Mouse (Mus musculus) midbrain, embryonic 16.5 days (tissue): ENCODE results near the gene Rps27rt. TPM values are rescaled to one million over a fixed set of nuclear protein-coding genes. Genes with fewer than 3 reads are reported as not detected.
"Not testable (repeated sequence)": the region's sequence is repeated elsewhere in the genome, so short reads cannot be mapped to it uniquely, and the experiment has no call there.

ENCODE experiments used
- ATAC-seq: fragments of 200-750 bp; cut with Nextera tagmentation; 2 replicates; pipeline ENCODE4 v1.8.0; 2017; ENCODE audit warnings: moderate TSS enrichment
- H3K27ac ChIP-seq: fragments of 300-500 bp; sonication (generic); 2 replicates; pipeline ENCODE4 v1.5.1; 2014; ENCODE audit warnings: mild to moderate bottlenecking, low read length, mixed read lengths
- H3K27me3 ChIP-seq: fragments of 300-500 bp; sonication (generic); 2 replicates; pipeline ENCODE4 v1.6.1; 2014; ENCODE audit warnings: low read depth, low read length, mixed read lengths; ENCODE audit not compliant: control insufficient read depth, insufficient read depth
- H3K36me3 ChIP-seq: fragments of 300-500 bp; sonication (generic); 2 replicates; pipeline ENCODE4 v1.6.1; 2014; ENCODE audit warnings: mild to moderate bottlenecking, low read length, moderate library complexity, mixed read lengths; ENCODE audit not compliant: control insufficient read depth, insufficient read depth
- H3K4me1 ChIP-seq: fragments of 300-500 bp; sonication (generic); 2 replicates; pipeline ENCODE4 v1.6.1; 2014; ENCODE audit warnings: mild to moderate bottlenecking, low read length, mixed read lengths; ENCODE audit not compliant: control insufficient read depth, insufficient read depth
- H3K4me2 ChIP-seq: fragments of 300-500 bp; sonication (generic); 2 replicates; pipeline ENCODE4 v1.6.1; 2014; ENCODE audit warnings: mild to moderate bottlenecking, low read length, mixed read lengths
- H3K4me3 ChIP-seq: fragments of 300-500 bp; sonication (generic); 2 replicates; pipeline ENCODE4 v1.5.1; 2014; ENCODE audit warnings: low read depth, mild to moderate bottlenecking, low read length, moderate library complexity, mixed read lengths
- H3K9ac ChIP-seq: fragments of 300-500 bp; sonication (generic); 2 replicates; pipeline ENCODE4 v1.6.1; 2014; ENCODE audit warnings: low read depth, low read length, mixed read lengths
- H3K9me3 ChIP-seq: fragments of 300-500 bp; sonication (generic); replicated peaks from 2 replicates; pipeline ENCODE4 v1.6.1; 2014; ENCODE audit warnings: mild to moderate bottlenecking, low read length, mixed read lengths; ENCODE audit not compliant: control insufficient read depth, poor library complexity, severe bottlenecking
- WGBS: fragments of 180-500 bp; shearing (Covaris S2); extraction: QIAGEN DNeasy Blood & Tissue Kit; methylation state at CpG from one replicate; pipeline ENCODE4 v1.1.7; 2014; 5-methylcytosine and 5-hydroxymethylcytosine counted together
- polyA plus RNA-seq: library from polyadenylated mRNA; unstranded; fragments of >200 nt; fragmentation: Nextera tagmentation; extraction: Ambion mirVana; gene quantifications from 2 replicates; pipeline ENCODE4 v1.2.1, GENCODE M21; 2015

The Rps27rt gene
- polyA plus RNA-seq, 1 experiment from 2014 or later = 103 TPM

DNA sequence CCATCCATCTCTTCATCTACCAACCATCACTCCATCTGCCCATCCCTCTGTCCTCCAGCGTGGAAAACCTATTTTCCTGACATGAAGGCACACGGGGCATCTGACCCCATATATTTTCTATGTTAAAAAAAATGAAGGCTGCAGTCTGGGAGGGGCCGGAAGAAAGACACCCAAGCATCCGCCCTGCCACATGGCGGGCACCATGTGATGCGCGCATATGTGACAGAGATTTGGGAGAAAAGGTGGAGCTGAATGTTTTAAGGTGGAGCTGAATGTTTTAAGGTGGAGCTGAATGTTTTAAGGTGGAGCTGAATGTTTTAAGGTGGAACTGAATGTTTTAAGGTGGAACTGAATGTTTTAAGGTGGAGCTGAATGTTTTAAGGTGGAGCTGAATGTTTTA is 16.3 kb downstream of the Rps27rt start:
- not testable (repeated sequence) for H3K36me3 ChIP-seq, H3K4me2 ChIP-seq, H3K4me3 ChIP-seq, H3K4me1 ChIP-seq, H3K9me3 ChIP-seq, H3K27me3 ChIP-seq, ATAC-seq, H3K9ac ChIP-seq, H3K27ac ChIP-seq
- WGBS = 87% methylated on average over 7 of the region's 7 CpGs

DNA sequence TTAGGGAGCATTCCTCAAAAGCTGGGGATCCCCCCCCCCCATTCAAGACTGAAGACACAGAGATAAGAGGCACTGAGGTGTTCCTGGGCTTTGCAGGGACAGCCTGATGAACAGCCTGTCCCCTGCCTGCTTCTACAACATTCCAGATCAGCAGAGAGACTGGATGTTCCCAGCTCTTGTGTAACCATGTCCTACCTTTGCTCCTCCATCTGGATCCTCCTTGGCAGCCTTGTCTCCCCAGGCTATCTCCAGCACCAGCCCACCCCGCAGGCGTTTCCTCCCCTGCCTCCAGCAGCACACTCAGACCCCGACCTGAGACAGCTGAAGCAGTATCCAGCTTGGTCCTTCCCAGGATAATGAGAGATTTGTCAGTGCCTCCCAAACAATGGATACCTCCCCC is 18.4 kb downstream of the Rps27rt start:
- H3K27ac ChIP-seq = no peak overlapping the region
- H3K4me1 ChIP-seq = no peaks in the 10 kb centered on the region
- 72% methylated on average over 3 of the region's 3 CpGs for whole genome bisulfite sequencing
- H3K36me3 ChIP-seq = no peaks in the 10 kb centered on the region
- H3K9me3 ChIP-seq = 0 out of 2 replicates have a peak, but pooled peaks cover 3% of the 10 kb centered on the region
- no peaks in the 10 kb centered on the region for H3K27me3 ChIP-seq
- no peak overlapping the region for H3K9ac ChIP-seq
- ATAC-seq = no peak
- no peak overlapping the region for H3K4me2 ChIP-seq
- no peak overlapping the region for H3K4me3 ChIP-seq

DNA sequence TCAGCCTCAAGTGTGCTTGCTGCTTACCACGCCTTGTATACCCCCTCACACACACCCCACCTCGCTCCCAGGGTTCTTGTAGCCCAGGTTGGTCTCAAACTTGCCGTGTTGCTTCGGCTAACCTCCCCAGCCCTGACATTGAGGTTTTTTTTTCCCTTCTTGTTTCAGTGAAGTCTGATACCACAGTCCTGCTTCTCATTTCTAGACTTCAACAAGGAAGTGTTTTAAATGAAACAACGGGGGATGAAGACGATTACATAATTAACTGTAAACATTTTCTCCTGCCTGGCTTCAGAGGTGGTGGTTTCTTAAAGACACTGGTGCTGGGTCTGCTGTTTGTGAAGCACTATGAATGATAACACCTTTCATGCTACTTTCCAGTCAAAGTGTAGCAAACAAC is 21.7 kb downstream of the Rps27rt start:
- Histone ChIP-seq H3K27me3 (no peaks in the 10 kb centered on the region), H3K4me1 (no peaks in the 10 kb centered on the region), H3K9me3 (0 out of 2 replicates have a peak, but pooled peaks cover 3% of the 10 kb centered on the region), H3K27ac (no peak overlapping the region), H3K4me2 (no peak overlapping the region), H3K36me3 (no peaks in the 10 kb centered on the region), H3K4me3 (no peak overlapping the region), H3K9ac (no peak overlapping the region)
- no peak for ATAC-seq
- 89% methylated on average over 6 of the region's 6 CpGs for WGBS

DNA sequence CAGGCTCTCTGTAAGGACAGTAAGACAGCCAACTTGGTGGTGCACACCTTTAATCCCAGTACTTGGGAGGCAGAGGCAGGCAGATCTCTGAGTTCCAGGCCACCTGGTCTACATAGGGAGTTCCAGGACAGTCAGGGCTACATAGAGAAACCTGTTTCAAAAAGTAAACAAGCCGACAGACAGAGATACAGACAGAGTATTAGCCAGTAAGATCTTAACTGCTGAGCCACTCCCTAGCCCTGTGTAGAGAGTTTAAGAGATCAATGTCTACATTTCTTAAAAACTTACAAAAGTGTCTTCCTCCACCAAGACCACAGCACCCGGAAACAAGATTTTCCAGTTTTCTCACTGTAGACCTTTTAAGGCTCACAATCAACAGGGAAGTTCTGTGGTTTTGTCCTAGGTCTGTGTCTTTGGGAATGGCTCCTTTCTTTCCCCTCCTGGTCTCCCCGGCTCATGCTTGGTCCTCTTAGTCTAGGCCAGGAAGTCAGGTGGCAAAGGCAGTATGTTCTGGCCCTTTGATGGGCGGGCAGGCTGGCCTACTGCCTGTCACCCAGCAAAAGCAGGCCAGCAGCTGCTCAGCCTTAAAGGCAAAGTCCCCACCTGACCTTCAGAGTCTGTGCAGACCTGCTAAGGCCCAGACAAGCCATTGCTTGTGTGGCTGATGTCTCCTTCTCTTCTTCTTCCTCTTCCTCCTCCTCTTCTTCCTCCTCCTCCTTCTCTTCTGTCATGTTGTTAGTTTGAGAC is 22.3 kb downstream of the Rps27rt start:
- WGBS = 87% methylated on average over 4 of the region's 4 CpGs
- 0 out of 2 replicates have a peak, but pooled peaks cover 3% of the 10 kb centered on the region for H3K9me3 ChIP-seq
- no peak overlapping the region for H3K27ac ChIP-seq
- H3K36me3 ChIP-seq = no peaks in the 10 kb centered on the region
- no peaks in the 10 kb centered on the region for H3K4me1 ChIP-seq
- no peaks in the 10 kb centered on the region for H3K27me3 ChIP-seq
- H3K4me3 ChIP-seq = no peak overlapping the region
- ATAC-seq = no peak
- no peak overlapping the region for H3K4me2 ChIP-seq
- no peak overlapping the region for H3K9ac ChIP-seq

DNA sequence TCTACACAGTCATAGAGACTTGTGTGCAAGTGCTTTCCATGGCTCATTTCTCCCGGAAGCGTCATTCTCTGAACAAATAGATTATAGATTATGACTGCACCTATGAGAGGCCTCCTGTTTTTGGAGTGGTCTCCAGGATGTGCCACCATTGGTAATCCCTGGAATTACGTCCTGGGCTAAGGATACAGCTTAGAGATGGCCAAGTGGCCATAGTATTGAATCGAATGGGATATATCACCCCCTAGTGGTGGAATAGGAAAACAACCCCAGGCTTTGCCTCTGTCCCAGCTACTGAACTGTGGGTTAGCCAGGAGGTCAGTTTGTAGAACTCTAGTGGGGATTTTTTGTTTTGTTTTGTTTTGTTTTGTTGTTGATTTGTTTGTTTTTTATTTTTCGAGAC is 25.6 kb downstream of the Rps27rt start:
- Histone ChIP-seq H3K36me3 (no peaks in the 10 kb centered on the region), H3K9ac (no peak overlapping the region), H3K4me1 (no peaks in the 10 kb centered on the region), H3K9me3 (no peaks in the 10 kb centered on the region), H3K4me3 (no peak overlapping the region), H3K4me2 (no peak overlapping the region), H3K27ac (no peak overlapping the region), H3K27me3 (no peaks in the 10 kb centered on the region)
- no peak for ATAC-seq
- WGBS = 44% methylated on average over 5 of the region's 5 CpGs

DNA sequence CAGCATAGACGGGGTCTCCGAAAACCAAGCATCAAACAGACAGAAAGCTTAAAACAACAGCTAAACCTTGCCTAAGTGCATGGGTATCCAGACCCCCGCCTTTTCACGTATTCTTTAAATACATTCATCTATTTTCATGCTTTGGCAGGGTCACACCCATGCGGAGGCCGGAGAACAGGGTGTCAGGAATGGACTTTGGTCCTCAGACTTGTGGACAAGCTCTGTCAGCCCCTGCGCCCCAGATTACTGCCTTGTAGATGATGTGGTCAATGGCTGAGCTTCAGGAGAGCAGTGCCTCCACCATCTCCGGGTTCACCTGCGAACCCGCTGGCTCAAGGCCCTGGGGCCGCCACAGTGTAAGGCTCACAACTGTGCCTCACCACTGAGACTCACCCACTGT is 27.2 kb downstream of the Rps27rt start:
- 94% methylated on average over 11 of the region's 11 CpGs for WGBS
- Histone ChIP-seq H3K27me3 (no peaks in the 10 kb centered on the region), H3K9me3 (no peaks in the 10 kb centered on the region), H3K36me3 (no peaks in the 10 kb centered on the region), H3K27ac (no peak overlapping the region), H3K4me1 (no peaks in the 10 kb centered on the region), H3K4me2 (no peak overlapping the region), H3K9ac (no peak overlapping the region), H3K4me3 (no peak overlapping the region)
- no peak for ATAC-seq

DNA sequence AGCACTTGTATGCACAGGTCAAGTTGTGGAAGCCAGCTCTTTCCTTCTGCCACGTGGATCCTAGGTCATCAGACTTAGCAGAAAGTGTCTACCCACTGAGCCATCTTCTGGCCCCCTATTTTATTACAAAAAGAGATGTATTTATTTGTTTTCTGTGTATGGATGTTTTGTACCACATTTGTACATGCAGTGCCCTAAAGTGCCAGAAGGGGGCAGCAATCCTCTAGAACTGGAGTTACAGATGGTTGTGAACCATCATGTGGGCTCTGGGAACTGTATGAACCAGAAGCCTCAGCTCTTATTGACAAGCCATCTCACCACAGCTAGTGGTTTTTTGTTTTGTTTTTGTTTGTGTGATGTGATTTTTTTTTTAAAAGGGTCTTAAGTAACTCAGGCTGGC is 29.7 kb downstream of the Rps27rt start:
- WGBS = 59% methylated on average over 1 of the region's 1 CpGs
- no peak for ATAC-seq

DNA sequence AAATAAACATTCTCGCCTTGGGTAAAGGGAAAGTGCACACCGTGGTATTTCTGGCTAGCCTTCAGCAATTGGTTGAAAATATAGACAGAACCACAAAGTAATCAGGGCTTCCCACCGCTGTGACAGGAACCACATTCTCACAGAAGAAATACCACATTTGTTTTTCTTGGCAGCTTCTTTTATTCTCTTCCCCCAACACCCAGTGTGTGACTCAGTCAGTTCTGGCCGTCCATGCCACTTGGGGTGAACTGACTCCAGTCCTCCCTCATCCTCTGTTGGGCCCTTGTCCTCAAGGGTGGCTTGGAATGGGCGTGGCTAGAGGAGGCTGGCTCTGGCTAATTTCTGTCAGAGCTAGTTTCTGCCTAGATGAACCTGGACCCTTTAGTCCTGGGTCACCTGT is 34.1 kb downstream of the Rps27rt start:
- no peak overlapping the region for H3K27ac ChIP-seq
- no peaks in the 10 kb centered on the region for H3K9me3 ChIP-seq
- H3K4me1 ChIP-seq = no peaks in the 10 kb centered on the region
- no peak overlapping the region for H3K9ac ChIP-seq
- H3K36me3 ChIP-seq = no peaks in the 10 kb centered on the region
- H3K4me3 ChIP-seq = no peak overlapping the region
- ATAC-seq = no peak
- H3K4me2 ChIP-seq = no peak overlapping the region
- 64% methylated on average over 5 of the region's 5 CpGs for WGBS
- no peaks in the 10 kb centered on the region for H3K27me3 ChIP-seq

More for the DNA sequence above, 29.7 kb downstream of the Rps27rt start:
- Histone ChIP-seq H3K4me3 (no peak overlapping the region), H3K9me3 (no peaks in the 10 kb centered on the region), H3K27ac (no peak overlapping the region), H3K9ac (no peak overlapping the region), H3K4me2 (no peak overlapping the region), H3K27me3 (no peaks in the 10 kb centered on the region), H3K36me3 (no peaks in the 10 kb centered on the region), H3K4me1 (no peaks in the 10 kb centered on the region)

DNA sequence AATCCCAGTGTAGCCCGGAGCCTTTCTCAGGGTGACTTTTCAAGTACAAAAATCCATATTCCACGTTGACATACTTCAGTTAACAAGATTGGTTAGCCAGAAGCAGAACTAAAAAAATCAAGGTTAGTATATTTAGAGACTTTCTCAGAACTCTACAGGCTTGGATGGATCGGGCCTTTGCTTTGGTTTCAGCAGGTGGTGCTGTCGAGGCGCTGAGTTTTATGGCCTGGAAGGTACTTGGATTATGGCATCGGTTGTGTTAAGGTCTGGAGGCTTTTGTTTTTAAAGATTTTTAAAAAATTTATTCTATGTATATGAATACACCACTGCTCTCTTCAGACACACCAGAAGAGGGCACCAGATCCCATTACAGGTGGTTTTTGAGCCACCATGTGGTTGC is 37.0 kb downstream of the Rps27rt start:
- Histone ChIP-seq H3K9ac (no peak overlapping the region), H3K27ac (no peak overlapping the region), H3K4me2 (no peak overlapping the region), H3K36me3 (no peaks in the 10 kb centered on the region), H3K27me3 (no peaks in the 10 kb centered on the region), H3K4me1 (no peaks in the 10 kb centered on the region), H3K4me3 (no peak overlapping the region), H3K9me3 (no peaks in the 10 kb centered on the region)
- no peak for ATAC-seq
- 87% methylated on average over 6 of the region's 6 CpGs for WGBS
